17 mouse cellular contexts compared by ENCODE assay signal in genomic region chr5:67544028-67544589, GRCm38 (mm10).
"Had no signal": no experiment of that assay in that cellular context is flagged by ENCODE, and none has a peak within 500 bp of the region (broad histone marks: within the 10 kb centered on the region; RNA-seq: fewer than 3 reads in every experiment).

No protein-coding gene starts in this region.

- H3K4me2 ChIP-seq: limb, embryonic 15.5 days; liver, embryonic 13.5 days; lung, embryonic 15.5 days; midbrain, embryonic 12.5 days; neural tube, embryonic 15.5 days had no signal

- DNase-seq: kidney, adult 2 months; kidney, postnatal 14 days; left cerebral cortex, postnatal 4 days; liver, embryonic 13.5 days; liver, postnatal 0 days; lung, postnatal 14 days; right cerebral cortex, adult 18-20 months; right cerebral cortex, postnatal 25 days; thymus, postnatal 36 days had no signal

- H3K36me3 ChIP-seq: limb, embryonic 15.5 days; liver, embryonic 13.5 days; lung, embryonic 15.5 days; midbrain, embryonic 12.5 days; neural tube, embryonic 15.5 days had no signal

- H3K9ac ChIP-seq: limb, embryonic 15.5 days; liver, embryonic 13.5 days; liver, postnatal 0 days; lung, embryonic 15.5 days; midbrain, embryonic 12.5 days; neural tube, embryonic 15.5 days had no signal

- H3K27me3 ChIP-seq: limb, embryonic 15.5 days; liver, embryonic 13.5 days; lung, embryonic 15.5 days; midbrain, embryonic 12.5 days; neural tube, embryonic 15.5 days had no signal

- H3K4me1 ChIP-seq: limb, embryonic 15.5 days; liver, embryonic 13.5 days; lung, embryonic 15.5 days; megakaryocyte, embryonic 14.5 days; midbrain, embryonic 12.5 days; neural tube, embryonic 15.5 days had no signal

- H3K4me3 ChIP-seq: limb, embryonic 15.5 days; liver, embryonic 13.5 days; lung, embryonic 15.5 days; megakaryocyte, embryonic 14.5 days; midbrain, embryonic 12.5 days; neural tube, embryonic 15.5 days had no signal

- H3K27ac ChIP-seq: limb, embryonic 15.5 days; liver, embryonic 13.5 days; lung, embryonic 15.5 days; macrophage; midbrain, embryonic 12.5 days; neural tube, embryonic 15.5 days had no signal

- ATAC-seq: intestine, embryonic 16.5 days; liver, postnatal 0 days; midbrain, embryonic 16.5 days had no signal

- H3K9me3 ChIP-seq: limb, embryonic 15.5 days; liver, embryonic 13.5 days; lung, embryonic 15.5 days; midbrain, embryonic 12.5 days; neural tube, embryonic 15.5 days had no signal
